Mouse (Mus musculus) stomach, postnatal 0 days (tissue): ENCODE measurements around the gene Alg2.

ENCODE experiments used
- CTCF ChIP-seq: IDR thresholded peaks from 2 replicates; pipeline ENCODE4 v1.5.1; 2016; ENCODE audit warnings: antibody characterized with exemption, low read depth, mild to moderate bottlenecking, moderate library complexity
- EP300 ChIP-seq: optimal IDR thresholded peaks from 2 replicates; pipeline ENCODE3; 2016; ENCODE audit warnings: antibody characterized with exemption

DNA sequence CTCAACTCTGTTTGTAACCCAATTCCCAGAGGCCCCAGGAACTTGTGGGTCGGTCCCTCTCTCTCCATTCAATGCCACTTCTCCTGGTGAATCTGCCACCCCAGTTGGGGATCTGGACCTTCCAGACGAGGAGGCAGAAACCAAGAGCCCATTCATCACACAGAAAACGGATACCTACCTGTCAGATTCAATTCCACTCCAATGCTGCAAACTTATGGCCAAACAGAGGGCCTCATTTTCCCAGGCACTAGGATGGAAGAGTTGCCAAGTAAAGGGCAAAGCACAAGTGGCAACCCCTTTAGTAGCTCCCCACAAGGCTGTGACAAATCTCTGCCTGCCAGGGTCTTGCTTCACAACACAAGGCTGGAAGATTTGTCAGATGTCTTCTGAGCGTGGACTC lies 45.9 kb upstream of the Alg2 start:
- TF ChIP-seq CTCF (no peak), EP300 (no peak)
